Comparison of ENCODE assay signal across 19 mouse cellular contexts in genomic region chr9:106664856-106665255, GRCm38 (mm10). TPM values are rescaled to one million over a fixed set of nuclear protein-coding genes. Genes with fewer than 3 reads are reported as not detected.
DNase-seq lines count a peak whose midpoint lies in the region; ATAC-seq and TF ChIP-seq lines count a peak whose summit lies in the region.
"Had no signal": no experiment of that assay in that cellular context is flagged by ENCODE, and none has a peak within 500 bp of the region (broad histone marks: within the 10 kb centered on the region; RNA-seq: fewer than 3 reads in every experiment).

No protein-coding gene starts in this region.

- H3K27me3 ChIP-seq in hindbrain, embryonic 14.5 days (ENCODE audit: control insufficient read depth, insufficient read depth, low read length) = no peaks in the 10 kb centered on the region
- no peaks in the 10 kb centered on the region for H3K27me3 ChIP-seq in midbrain, embryonic 15.5 days (replicated peaks)

- H3K4me2 ChIP-seq in hindbrain, embryonic 14.5 days (replicated peaks) = peak overlapping the region; percentile 19; the same call in 1 of the 2 replicates
- H3K4me2 ChIP-seq in midbrain, embryonic 15.5 days = 0 out of 2 replicates have a peak overlapping the region, but pooled peaks have one; percentile 11

- intact Hi-C loops in left cerebral cortex, adult 2 months (cut with DNase I) = no loop called here
- intact Hi-C loops in left cerebral cortex, postnatal 14 days (cut with DNase I) = no loop called here

- H3K4me1 ChIP-seq in hindbrain, embryonic 14.5 days (replicated peaks; ENCODE audit: control insufficient read depth, insufficient read depth, low read length) = peaks cover 15% of the 10 kb centered on the region
- peaks cover 32% of the 10 kb centered on the region for H3K4me1 ChIP-seq in midbrain, embryonic 15.5 days

- no peak for TF ChIP-seq CTCF in left cerebral cortex, adult 2 months (IDR thresholded peaks at IDR 0.05)

- H3K27ac ChIP-seq in left cerebral cortex, adult 2 months = peak overlapping the region; percentile 97
- H3K27ac ChIP-seq in hindbrain, embryonic 14.5 days = peak overlapping the region; percentile 82
- H3K27ac ChIP-seq in midbrain, embryonic 15.5 days = peak overlapping the region; percentile 83

- 0 out of 2 replicates have a peak, but pooled peaks have one; percentile 35 for ATAC-seq in hindbrain, embryonic 14.5 days (ENCODE audit: low FRiP score)
- ATAC-seq in midbrain, embryonic 15.5 days (replicated peaks) = peak; percentile 37
- ATAC-seq: activated CD4-positive, CD25-positive, alpha-beta regulatory T cell, adult 4 months; liver, postnatal 0 days had no signal

- no peak for DNase-seq in left cerebral cortex, adult 2 months (ENCODE audit: extremely low spot score in 1 of 2, low spot score in 2 of 2)
- DNase-seq in left cerebral cortex, postnatal 14 days (ENCODE audit: low spot score in 2 of 2) = no peak
- no peak for DNase-seq in hindbrain, embryonic 14.5 days (ENCODE audit: low spot score)
- DNase-seq in gastrocnemius, adult 18-20 months (ENCODE audit: low spot score) = no peak
- DNase-seq in urinary bladder, adult 2 months (ENCODE audit: low spot score) = no peak
- DNase-seq in layer of hippocampus, adult 18-20 months (ENCODE audit: low spot score in 2 of 2) = no peak
- DNase-seq: adrenal gland, postnatal 25 days; cerebellum, adult 9-10 months; kidney, adult 9 months; liver, postnatal 0 days; lung, postnatal 36 days; thymus, adult 2 months had no signal

- WGBS in hindbrain, embryonic 14.5 days = 48% methylated on average over 6 of the region's 6 CpGs
- 47% methylated on average over 6 of the region's 6 CpGs for WGBS in midbrain, embryonic 15.5 days

- no peaks in the 10 kb centered on the region for H3K9me3 ChIP-seq in hindbrain, embryonic 14.5 days (ENCODE audit: control insufficient read depth, low read length)
- no peaks in the 10 kb centered on the region for H3K9me3 ChIP-seq in midbrain, embryonic 15.5 days

- H3K36me3 ChIP-seq in hindbrain, embryonic 14.5 days (replicated peaks; ENCODE audit: control insufficient read depth, insufficient read depth) = peaks cover 43% of the 10 kb centered on the region
- H3K36me3 ChIP-seq in midbrain, embryonic 15.5 days (replicated peaks) = no peaks in the 10 kb centered on the region; the same call in 1 of the 2 replicates

- no peak overlapping the region for H3K4me3 ChIP-seq in left cerebral cortex, adult 2 months
- no peak overlapping the region for H3K4me3 ChIP-seq in hindbrain, embryonic 14.5 days (replicated peaks; ENCODE audit: low read length)
- H3K4me3 ChIP-seq in midbrain, embryonic 15.5 days = no peak overlapping the region

- no peak overlapping the region for H3K9ac ChIP-seq in hindbrain, embryonic 14.5 days
- H3K9ac ChIP-seq in midbrain, embryonic 15.5 days = no peak overlapping the region
- H3K9ac ChIP-seq: liver, postnatal 0 days had no signal

RNA-seq across cellular contexts. Expression of gene Grm2, which starts 9.0 kb away (rescaled TPM):
- 10 to 100 TPM; 57.0 to 60.5 TPM for total RNA-seq in left cerebral cortex, adult 2 months (2021)
- total RNA-seq in left cerebral cortex, postnatal 14 days (2021) = 10 to 100 TPM; 62.1 to 69.6 TPM
- polyA plus RNA-seq in hindbrain, embryonic 14.5 days (2014; fragmentation: Nextera tagmentation; extraction: Ambion mirVana) = 8.3 and 9.0 TPM in 2 replicates
- polyA plus RNA-seq in midbrain, embryonic 15.5 days (2015; fragmentation: Nextera tagmentation; extraction: Ambion mirVana) = 17.8 and 19.3 TPM in 2 replicates
- total RNA-seq in gastrocnemius, adult 18-20 months (2021) = not detected
- not detected in 2 replicates for polyA plus RNA-seq in urinary bladder, adult 2 months (2012; rRNA removed)
- total RNA-seq in layer of hippocampus, adult 18-20 months (2021) = 10 to 100 TPM; 66.1 to 71.2 TPM
- total RNA-seq: adrenal gland, postnatal 25 days; granulocyte monocyte progenitor cell, adult 5-6 weeks; monocyte, adult 5-6 weeks had no signal
- polyA plus RNA-seq: heart, embryonic 14.5 days; liver, postnatal 0 days had no signal

RNA-seq across cellular contexts. Expression of gene Tex264, which starts 20.9 kb away (rescaled TPM):
- total RNA-seq in left cerebral cortex, adult 2 months (2021) = 10 to 100 TPM; 92.2 to 98.1 TPM
- total RNA-seq in left cerebral cortex, postnatal 14 days (2021) = 100 to 1,000 TPM; 103 to 117 TPM
- 65.7 and 77.9 TPM in 2 replicates for polyA plus RNA-seq in hindbrain, embryonic 14.5 days (2014; fragmentation: Nextera tagmentation; extraction: Ambion mirVana)
- 63.2 and 67.7 TPM in 2 replicates for polyA plus RNA-seq in midbrain, embryonic 15.5 days (2015; fragmentation: Nextera tagmentation; extraction: Ambion mirVana)
- 10 to 100 TPM; 29.8 to 30.6 TPM for total RNA-seq in gastrocnemius, adult 18-20 months (2021)
- 70.3 and 76.2 TPM in 2 replicates for polyA plus RNA-seq in urinary bladder, adult 2 months (2012; rRNA removed)
- 10 to 100 TPM; 91.9 to 97.1 TPM for total RNA-seq in layer of hippocampus, adult 18-20 months (2021)

RNA-seq across cellular contexts. Expression of gene Iqcf6, which starts 38.5 kb away (rescaled TPM):
- not detected for total RNA-seq in left cerebral cortex, adult 2 months (2021)
- not detected for total RNA-seq in left cerebral cortex, postnatal 14 days (2021)
- polyA plus RNA-seq in hindbrain, embryonic 14.5 days (2014; fragmentation: Nextera tagmentation; extraction: Ambion mirVana) = not detected in 2 replicates
- not detected in 2 replicates for polyA plus RNA-seq in midbrain, embryonic 15.5 days (2015; fragmentation: Nextera tagmentation; extraction: Ambion mirVana)
- not detected for total RNA-seq in gastrocnemius, adult 18-20 months (2021)
- polyA plus RNA-seq in urinary bladder, adult 2 months (2012; rRNA removed) = not detected in 2 replicates
- not detected for total RNA-seq in layer of hippocampus, adult 18-20 months (2021)
- total RNA-seq: adrenal gland, postnatal 25 days; granulocyte monocyte progenitor cell, adult 5-6 weeks; layer of hippocampus, adult 8-10 months; monocyte, adult 5-6 weeks had no signal
- polyA plus RNA-seq: activated CD4-positive, CD25-positive, alpha-beta regulatory T cell, adult 4 months; heart, embryonic 14.5 days; limb, embryonic 14.5 days; liver, postnatal 0 days; thymus, adult 2 months had no signal

Comparison
In these comparisons a context has a peak if more than half of its experiments do, and no peak if none do; other contexts are left out.
1. RNA of gene Grm2, which starts 9.0 kb away (total RNA-seq): 66.1 to 71.2 TPM in layer of hippocampus, adult 18-20 months, 62.1 to 69.6 TPM in left cerebral cortex, postnatal 14 days and 57.0 to 60.5 TPM in left cerebral cortex, adult 2 months; not detected in gastrocnemius, adult 18-20 months; every median in the first group is over 10 times any median in the second.
2. Peak in every context shown above with its lines, with median percentiles within 50 percentile points of each other: H3K27ac ChIP-seq.